Mouse (Mus musculus): ENCODE results near the gene Pxt1. TPM values are rescaled to one million over a fixed set of nuclear protein-coding genes. Genes with fewer than 3 reads are reported as not detected.

Gene Pxt1
- polyA plus RNA-seq, 1 experiment: 199 TPM

- TF ChIP-seq CTCF (IDR thresholded peaks at IDR 0.05; ENCODE audit: control insufficient read depth, insufficient read depth, insufficient replicate concordance, low read depth, low read length) (no peak), POLR2A (IDR thresholded peaks at IDR 0.05; ENCODE audit: control insufficient read depth, low read depth, low read length) (no peak)
- Histone ChIP-seq H3K27me3 (ENCODE audit: control insufficient read depth, insufficient read depth, low read length) (no peaks in the 10 kb centered on the region), H3K36me3 (ENCODE audit: control insufficient read depth, insufficient read depth, low read length) (peaks cover 7% of the 10 kb centered on the region), H3K4me1 (ENCODE audit: control insufficient read depth, insufficient read depth, low read length) (no peaks in the 10 kb centered on the region), H3K27ac (ENCODE audit: control insufficient read depth, insufficient read depth, low read depth, low read length) (no peak overlapping the region), H3K4me3 (ENCODE audit: control insufficient read depth, low read depth, low read length) (no peak overlapping the region)
Measured at GRCm38 (mm10) chr17:28986833-28987232, 43.2 kb upstream of the Pxt1 start.

GRCm38 (mm10) chr17:28984724-28985420 lies 41.2 kb upstream of the Pxt1 start:
- TF ChIP-seq POLR2A (IDR thresholded peaks at IDR 0.05; ENCODE audit: control insufficient read depth, low read depth, low read length) (no peak), CTCF (IDR thresholded peaks at IDR 0.05; ENCODE audit: control insufficient read depth, insufficient read depth, insufficient replicate concordance, low read depth, low read length) (no peak)
- peaks cover 7% of the 10 kb centered on the region for H3K36me3 ChIP-seq (ENCODE audit: control insufficient read depth, insufficient read depth, low read length)
- no peaks in the 10 kb centered on the region for H3K4me1 ChIP-seq (ENCODE audit: control insufficient read depth, insufficient read depth, low read length)
- no peak overlapping the region for H3K4me3 ChIP-seq (ENCODE audit: control insufficient read depth, low read depth, low read length)
- H3K27ac ChIP-seq (ENCODE audit: control insufficient read depth, insufficient read depth, low read depth, low read length): no peak overlapping the region
- H3K27me3 ChIP-seq (ENCODE audit: control insufficient read depth, insufficient read depth, low read length): no peaks in the 10 kb centered on the region

GRCm38 (mm10) chr17:28982591-28982990 lies 39.0 kb upstream of the Pxt1 start:
- H3K4me3 ChIP-seq (ENCODE audit: control insufficient read depth, low read depth, low read length): no peak overlapping the region
- TF ChIP-seq POLR2A (IDR thresholded peaks at IDR 0.05; ENCODE audit: control insufficient read depth, low read depth, low read length) (no peak), CTCF (IDR thresholded peaks at IDR 0.05; ENCODE audit: control insufficient read depth, insufficient read depth, insufficient replicate concordance, low read depth, low read length) (no peak)
- H3K4me1 ChIP-seq (ENCODE audit: control insufficient read depth, insufficient read depth, low read length): no peaks in the 10 kb centered on the region
- H3K27me3 ChIP-seq (ENCODE audit: control insufficient read depth, insufficient read depth, low read length): no peaks in the 10 kb centered on the region
- H3K36me3 ChIP-seq (ENCODE audit: control insufficient read depth, insufficient read depth, low read length): peaks cover 7% of the 10 kb centered on the region
- H3K27ac ChIP-seq (ENCODE audit: control insufficient read depth, insufficient read depth, low read depth, low read length): no peak overlapping the region

GRCm38 (mm10) chr17:28981081-28981480 lies 37.4 kb upstream of the Pxt1 start:
- no peaks in the 10 kb centered on the region for H3K4me1 ChIP-seq (ENCODE audit: control insufficient read depth, insufficient read depth, low read length)
- no peaks in the 10 kb centered on the region for H3K27me3 ChIP-seq (ENCODE audit: control insufficient read depth, insufficient read depth, low read length)
- no peak overlapping the region for H3K27ac ChIP-seq (ENCODE audit: control insufficient read depth, insufficient read depth, low read depth, low read length)
- peaks cover 7% of the 10 kb centered on the region for H3K36me3 ChIP-seq (ENCODE audit: control insufficient read depth, insufficient read depth, low read length)
- no peak for TF ChIP-seq CTCF (IDR thresholded peaks at IDR 0.05; ENCODE audit: control insufficient read depth, insufficient read depth, insufficient replicate concordance, low read depth, low read length)
- no peak for TF ChIP-seq POLR2A (IDR thresholded peaks at IDR 0.05; ENCODE audit: control insufficient read depth, low read depth, low read length)
- H3K4me3 ChIP-seq (ENCODE audit: control insufficient read depth, low read depth, low read length): no peak overlapping the region

- Histone ChIP-seq H3K4me1 (ENCODE audit: control insufficient read depth, insufficient read depth, low read length) (no peaks in the 10 kb centered on the region), H3K4me3 (ENCODE audit: control insufficient read depth, low read depth, low read length) (no peak overlapping the region), H3K27me3 (ENCODE audit: control insufficient read depth, insufficient read depth, low read length) (no peaks in the 10 kb centered on the region), H3K36me3 (ENCODE audit: control insufficient read depth, insufficient read depth, low read length) (peaks cover 5% of the 10 kb centered on the region), H3K27ac (ENCODE audit: control insufficient read depth, insufficient read depth, low read depth, low read length) (no peak overlapping the region)
- TF ChIP-seq CTCF (IDR thresholded peaks at IDR 0.05; ENCODE audit: control insufficient read depth, insufficient read depth, insufficient replicate concordance, low read depth, low read length) (no peak), POLR2A (IDR thresholded peaks at IDR 0.05; ENCODE audit: control insufficient read depth, low read depth, low read length) (no peak)
Measured at GRCm38 (mm10) chr17:28979091-28979490, 35.5 kb upstream of the Pxt1 start.

GRCm38 (mm10) chr17:28970122-28970521 lies 26.5 kb upstream of the Pxt1 start:
- Histone ChIP-seq H3K4me3 (ENCODE audit: control insufficient read depth, low read depth, low read length) (no peak overlapping the region), H3K4me1 (ENCODE audit: control insufficient read depth, insufficient read depth, low read length) (no peaks in the 10 kb centered on the region), H3K27ac (ENCODE audit: control insufficient read depth, insufficient read depth, low read depth, low read length) (no peak overlapping the region), H3K36me3 (ENCODE audit: control insufficient read depth, insufficient read depth, low read length) (peaks cover 4% of the 10 kb centered on the region), H3K27me3 (ENCODE audit: control insufficient read depth, insufficient read depth, low read length) (no peaks in the 10 kb centered on the region)
- TF ChIP-seq POLR2A (IDR thresholded peaks at IDR 0.05; ENCODE audit: control insufficient read depth, low read depth, low read length): no peak
- TF ChIP-seq CTCF (IDR thresholded peaks at IDR 0.05; ENCODE audit: control insufficient read depth, insufficient read depth, insufficient replicate concordance, low read depth, low read length): no peak

GRCm38 (mm10) chr17:28967021-28967610 lies 23.5 kb upstream of the Pxt1 start:
- H3K27me3 ChIP-seq (ENCODE audit: control insufficient read depth, insufficient read depth, low read length): no peaks in the 10 kb centered on the region
- H3K4me1 ChIP-seq (ENCODE audit: control insufficient read depth, insufficient read depth, low read length): no peaks in the 10 kb centered on the region
- no peak for TF ChIP-seq POLR2A (IDR thresholded peaks at IDR 0.05; ENCODE audit: control insufficient read depth, low read depth, low read length)
- TF ChIP-seq CTCF (IDR thresholded peaks at IDR 0.05; ENCODE audit: control insufficient read depth, insufficient read depth, insufficient replicate concordance, low read depth, low read length): no peak
- no peak overlapping the region for H3K27ac ChIP-seq (ENCODE audit: control insufficient read depth, insufficient read depth, low read depth, low read length)
- H3K4me3 ChIP-seq (ENCODE audit: control insufficient read depth, low read depth, low read length): no peak overlapping the region
- H3K36me3 ChIP-seq (ENCODE audit: control insufficient read depth, insufficient read depth, low read length): peaks cover 3% of the 10 kb centered on the region; the same call in 1 of the 2 replicates
